Mouse (Mus musculus) hindbrain, embryonic 11.5 days (tissue): ENCODE measurements around the gene Acap1. TPM values are rescaled to one million over a fixed set of nuclear protein-coding genes. Genes with fewer than 3 reads are reported as not detected.
A peak's percentile ranks its signal among the peaks of the same experiment; 100 is the strongest.
"Not testable (repeated sequence)": the region's sequence is repeated elsewhere in the genome, so short reads cannot be mapped to it uniquely, and the experiment has no call there.

Experiments used
- ATAC-seq: fragments of 200-750 bp; cut with Nextera tagmentation; 2 replicates; pipeline ENCODE4 v1.8.0; 2017; ENCODE audit warnings: mild to moderate bottlenecking, moderate TSS enrichment, moderate library complexity; ENCODE audit not compliant: low FRiP score
- DNase-seq: peaks from one replicate; pipeline ENCODE4 v3.0.0-alpha.2; 2015; ENCODE audit warnings: low spot score
- H3K27ac ChIP-seq: fragments of 300-500 bp; sonication (generic); 2 replicates; pipeline ENCODE4 v1.5.1; 2014; ENCODE audit warnings: mild to moderate bottlenecking, low read depth, low read length
- H3K27me3 ChIP-seq: fragments of 300-500 bp; sonication (generic); 2 replicates; pipeline ENCODE4 v1.6.1; 2014; ENCODE audit warnings: mild to moderate bottlenecking, low read length, moderate library complexity, mixed read lengths; ENCODE audit not compliant: control insufficient read depth, insufficient read depth
- H3K36me3 ChIP-seq: fragments of 300-500 bp; sonication (generic); 2 replicates; pipeline ENCODE4 v1.6.1; 2014; ENCODE audit warnings: mild to moderate bottlenecking, low read length, moderate library complexity, mixed read lengths; ENCODE audit not compliant: control insufficient read depth, insufficient read depth
- H3K4me1 ChIP-seq: fragments of 300-500 bp; sonication (generic); replicated peaks from 2 replicates; pipeline ENCODE4 v1.6.1; 2014; ENCODE audit warnings: low read length, mixed read lengths; ENCODE audit not compliant: control insufficient read depth, insufficient read depth
- H3K4me2 ChIP-seq: fragments of 300-500 bp; sonication (generic); replicated peaks from 2 replicates; pipeline ENCODE4 v1.6.1; 2014; ENCODE audit warnings: mild to moderate bottlenecking, low read depth, low read length
- H3K4me3 ChIP-seq: fragments of 300-500 bp; sonication (generic); 2 replicates; pipeline ENCODE4 v1.5.1; 2014; ENCODE audit warnings: low read depth, low read length
- H3K9ac ChIP-seq: fragments of 300-500 bp; sonication (generic); 2 replicates; pipeline ENCODE4 v1.6.1; 2014; ENCODE audit warnings: low read depth, low read length
- H3K9me3 ChIP-seq: fragments of 300-500 bp; sonication (generic); 2 replicates; pipeline ENCODE4 v1.6.1; 2016; ENCODE audit warnings: low read length; ENCODE audit not compliant: control insufficient read depth
- WGBS: fragments of 180-500 bp; shearing (Covaris S2); extraction: QIAGEN DNeasy Blood & Tissue Kit; methylation state at CpG from one replicate; pipeline ENCODE4 v1.1.7; 2014; 5-methylcytosine and 5-hydroxymethylcytosine counted together
- polyA plus RNA-seq: library from polyadenylated mRNA; unstranded; fragments of >200 nt; fragmentation: Nextera tagmentation; extraction: Ambion mirVana; gene quantifications from 2 replicates; pipeline ENCODE4 v1.2.1, GENCODE M21; 2014

Acap1 gene
- polyA plus RNA-seq, 1 experiment from 2014 or later: 0.45 TPM

GRCm38 (mm10) chr11:69917379-69917948 is 22.1 kb upstream of the Acap1 start:
- ATAC-seq: no peak
- Histone ChIP-seq H3K4me3 (no peak overlapping the region), H3K4me2 (no peak overlapping the region), H3K27me3 (no peaks in the 10 kb centered on the region), H3K4me1 (peaks cover 16% of the 10 kb centered on the region), H3K9me3 (no peaks in the 10 kb centered on the region), H3K36me3 (peaks cover 19% of the 10 kb centered on the region), H3K27ac (no peak overlapping the region), H3K9ac (no peak overlapping the region)
- WGBS: 90% methylated on average over 8 of the region's 8 CpGs
- no peak for DNase-seq

- not testable (repeated sequence) for H3K4me2 ChIP-seq, DNase-seq, H3K9ac ChIP-seq, H3K27me3 ChIP-seq, ATAC-seq, H3K27ac ChIP-seq, H3K4me3 ChIP-seq, H3K9me3 ChIP-seq
- Histone ChIP-seq H3K4me1 (peaks cover 16% of the 10 kb centered on the region), H3K36me3 (peaks cover 22% of the 10 kb centered on the region)
- WGBS: 64% methylated on average over 7 of the region's 7 CpGs
Measured at GRCm38 (mm10) chr11:69916652-69917378, 21.5 kb upstream of the Acap1 start.

- H3K36me3 ChIP-seq: peaks cover 26% of the 10 kb centered on the region
- no peak for DNase-seq
- peak overlapping the region; percentile 7; the same call in 1 of the 2 replicates for H3K4me2 ChIP-seq
- peaks cover 16% of the 10 kb centered on the region for H3K4me1 ChIP-seq
- peak overlapping the region; percentile 8; the same call in 1 of the 2 replicates for H3K4me3 ChIP-seq
- ATAC-seq: no peak
- WGBS: 56% methylated on average over 5 of the region's 5 CpGs
- no peak overlapping the region for H3K27ac ChIP-seq
- H3K9me3 ChIP-seq: no peaks in the 10 kb centered on the region
- H3K27me3 ChIP-seq: no peaks in the 10 kb centered on the region
- no peak overlapping the region for H3K9ac ChIP-seq
Measured at GRCm38 (mm10) chr11:69915667-69916627, 20.6 kb upstream of the Acap1 start.

DNA sequence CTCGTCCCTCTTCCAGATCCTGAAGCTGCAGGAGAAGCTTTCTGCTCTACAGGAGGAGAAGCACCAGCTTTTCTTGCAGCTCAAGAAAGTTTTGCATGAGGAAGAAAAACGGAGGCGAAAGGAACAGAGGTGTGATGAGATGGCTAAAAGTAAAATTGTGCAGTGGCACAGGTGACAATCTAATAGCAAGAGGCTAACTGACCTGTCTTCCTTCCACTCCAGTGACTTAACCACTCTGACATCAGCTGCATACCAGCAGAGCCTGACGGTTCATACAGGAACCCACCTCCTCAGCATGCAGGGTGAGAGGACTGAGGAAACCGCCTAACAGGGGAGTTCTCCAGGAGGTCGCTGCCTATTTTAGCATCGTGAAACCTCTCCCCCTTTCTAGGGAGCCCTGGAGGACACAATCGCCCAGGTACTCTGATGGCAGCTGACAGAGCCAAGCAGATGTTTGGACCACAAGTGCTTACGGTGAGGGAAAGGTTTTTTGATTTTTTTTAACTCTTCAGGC is 19.6 kb upstream of the Acap1 start:
- no peak for ATAC-seq
- peaks cover 34% of the 10 kb centered on the region for H3K36me3 ChIP-seq
- H3K4me3 ChIP-seq: peak overlapping the region; percentile 91
- H3K4me1 ChIP-seq: peaks cover 16% of the 10 kb centered on the region
- 42% methylated on average over 9 of the region's 9 CpGs for WGBS
- no peak for DNase-seq
- H3K9ac ChIP-seq: peak overlapping the region; percentile 94; the same call in 1 of the 2 replicates
- no peak overlapping the region; the same call in 1 of the 2 replicates for H3K27ac ChIP-seq
- H3K9me3 ChIP-seq: no peaks in the 10 kb centered on the region
- peak overlapping the region; percentile 92 for H3K4me2 ChIP-seq
- no peaks in the 10 kb centered on the region for H3K27me3 ChIP-seq

- WGBS: 1% methylated on average over 17 of the region's 17 CpGs
- Histone ChIP-seq H3K9me3 (no peaks in the 10 kb centered on the region), H3K4me2 (peak overlapping the region; percentile 92), H3K4me1 (peaks cover 13% of the 10 kb centered on the region), H3K27me3 (no peaks in the 10 kb centered on the region), H3K36me3 (peaks cover 35% of the 10 kb centered on the region), H3K4me3 (peak overlapping the region; percentile 91), H3K27ac (peak overlapping the region; percentile 84), H3K9ac (peak overlapping the region; percentile 94)
- no peak for ATAC-seq
- no peak for DNase-seq
Measured at GRCm38 (mm10) chr11:69914372-69914764, 19.0 kb upstream of the Acap1 start.

- Histone ChIP-seq H3K4me3 (peak within 1 kb of the TSS; percentile 91), H3K9me3 (no peaks in the 10 kb centered on the region), H3K27me3 (no peaks in the 10 kb centered on the region), H3K4me2 (peak within 1 kb of the TSS; percentile 92), H3K4me1 (peaks cover 11% of the 10 kb centered on the region), H3K27ac (peak within 1 kb of the TSS; percentile 84), H3K9ac (peak within 1 kb of the TSS; percentile 94), H3K36me3 (peaks cover 35% of the 10 kb centered on the region)
- WGBS: 4% methylated on average over 56 of the region's 61 CpGs
- ATAC-seq: peak; percentile 90
- peak; percentile 96 for DNase-seq
Measured at GRCm38 (mm10) chr11:69913554-69914371, 18.4 kb upstream of the Acap1 start, which contains the start of gene Gps2. Gene Gps2, plus strand, starts transcription at chr11:69913888.

DNA sequence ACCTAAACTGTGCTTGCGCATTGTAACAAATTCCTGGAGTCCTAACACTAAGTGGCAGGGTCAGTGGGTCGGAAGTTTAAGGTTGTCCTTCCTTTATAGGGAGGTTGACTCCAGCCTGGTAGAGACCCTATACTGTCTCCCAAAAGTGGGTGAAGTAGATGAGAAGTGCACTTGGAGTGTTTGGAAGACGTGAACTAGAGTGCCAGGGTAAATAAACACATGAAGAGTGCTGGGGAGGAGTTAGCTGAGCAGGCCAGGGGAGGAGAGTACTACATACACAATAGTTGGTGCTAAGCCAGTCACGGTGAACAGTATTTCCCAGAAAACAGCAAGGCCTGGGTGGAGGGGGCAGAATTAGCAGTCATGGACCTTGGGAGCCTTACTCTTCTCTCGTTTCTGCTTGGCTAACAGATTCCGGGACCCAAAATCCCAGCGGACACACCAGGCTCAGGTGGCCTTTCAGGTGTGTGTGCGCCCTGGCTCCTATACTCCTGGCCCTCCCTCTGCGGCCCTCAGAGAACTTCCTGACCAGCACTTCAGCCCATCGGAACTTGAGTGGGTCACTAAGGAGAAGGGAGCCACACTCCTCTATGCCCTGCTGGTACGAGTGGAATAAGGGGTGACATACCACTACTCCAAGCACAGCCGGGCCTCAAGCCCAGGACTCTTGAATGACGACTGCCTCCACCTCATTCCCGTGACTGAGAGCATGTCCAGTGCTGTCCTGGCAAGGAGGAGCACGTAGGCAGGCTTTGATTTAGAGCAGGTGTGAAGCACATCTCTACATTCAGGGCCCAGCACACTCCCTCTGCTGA is 17.6 kb upstream of the Acap1 start:
- peak overlapping the region; percentile 92 for H3K4me2 ChIP-seq
- H3K4me1 ChIP-seq: peaks cover 11% of the 10 kb centered on the region
- DNase-seq (no peak), ATAC-seq (no peak)
- 78% methylated on average over 15 of the region's 15 CpGs for WGBS
- no peaks in the 10 kb centered on the region for H3K9me3 ChIP-seq
- H3K27ac ChIP-seq: 0 out of 2 replicates have a peak overlapping the region, but pooled peaks have one; percentile 36
- peak overlapping the region; percentile 91 for H3K4me3 ChIP-seq
- H3K27me3 ChIP-seq: no peaks in the 10 kb centered on the region
- peak overlapping the region; percentile 94 for H3K9ac ChIP-seq
- peaks cover 37% of the 10 kb centered on the region for H3K36me3 ChIP-seq
